Mouse (Mus musculus): Measurements from ENCODE around the gene Olfr1239.

Gene Olfr1239

GRCm38 (mm10) chr2:89420307-89420706, at the start of gene Olfr1239:
TSS of gene Olfr1239 (minus strand) at chr2:89420407.
- DNase-seq (ENCODE audit: low spot score) = no peak

GRCm38 (mm10) chr2:89442900-89443299, 22.7 kb upstream of the Olfr1239 start, which contains the start of gene Olfr1240:
TSS of gene Olfr1240 (minus strand) at chr2:89443000.
- no peak for DNase-seq (ENCODE audit: low spot score)

- DNase-seq (ENCODE audit: low spot score) = no peak
These were observed 5.7 kb downstream of the Olfr1239 start for GRCm38 (mm10) chr2:89414557-89414956.

DNA sequence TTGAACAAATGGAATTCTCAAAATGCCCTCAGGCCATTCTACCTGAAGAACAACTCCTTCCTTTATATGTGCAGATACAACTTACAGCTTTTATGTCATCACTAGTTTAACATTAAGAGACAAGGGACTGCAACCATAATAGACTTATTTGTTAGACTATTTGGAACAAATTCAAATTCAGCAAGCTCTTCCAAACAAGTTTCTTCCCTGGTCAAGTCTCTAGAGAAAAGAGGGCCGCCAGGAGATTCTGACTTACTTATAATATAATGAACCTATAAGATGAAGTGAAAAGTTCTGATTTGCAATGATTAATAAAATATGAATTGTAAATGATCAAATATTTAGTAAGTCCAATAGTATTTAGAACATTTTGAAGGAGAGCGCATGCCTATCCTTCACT, 10.6 kb downstream of the Olfr1239 start, which contains the start of gene Olfr1238:
Olfr1238 (minus strand) TSS at position 101 of the 400 bp plus-strand sequence.
- DNase-seq (ENCODE audit: low spot score) = no peak

- DNase-seq (ENCODE audit: low spot score) = no peak
These were observed 19.3 kb downstream of the Olfr1239 start for GRCm38 (mm10) chr2:89400882-89401281.

Measured in T-cell, adult 2 months (primary cell).